Mouse (Mus musculus) ovary, adult 2 months (tissue): ENCODE measurements around the gene Usp17le. TPM values are rescaled to one million over a fixed set of nuclear protein-coding genes. Genes with fewer than 3 reads are reported as not detected.

Experiments used
- polyA plus RNA-seq: library from polyadenylated mRNA; depleted of rRNA; stranded (reverse); fragments of >200 nt; gene quantifications from 2 replicates; pipeline ENCODE4 v1.2.3, GENCODE M21; 2012; rRNA removed

Gene Usp17le
- polyA plus RNA-seq, result not detected in 2 replicates

GRCm38 (mm10) chr7:104777370-104777769 is at the start of gene Usp17le:
TSS of gene Usp17le (minus strand) at chr7:104777470.

Other genes starting within 250 kb of the Usp17le start
- gene Olfr651, start 227.3 kb downstream of the Usp17le start, polyA plus RNA-seq, result not detected in 2 replicates
- gene Olfr652, start 216.6 kb downstream of the Usp17le start, polyA plus RNA-seq, result not detected in 2 replicates
- gene Olfr653, start 200.2 kb downstream of the Usp17le start, polyA plus RNA-seq, result not detected in 2 replicates
- not detected in 2 replicates for gene Olfr654, start 190.4 kb downstream of the Usp17le start, polyA plus RNA-seq
- not detected in 2 replicates for gene Olfr655, start 175.7 kb downstream of the Usp17le start, polyA plus RNA-seq
- gene Olfr656, start 163.5 kb downstream of the Usp17le start, polyA plus RNA-seq, result not detected in 2 replicates
- not detected in 2 replicates for gene Olfr657, start 152.7 kb downstream of the Usp17le start, polyA plus RNA-seq
- gene Olfr658, start 130.2 kb downstream of the Usp17le start, polyA plus RNA-seq, result not detected in 2 replicates
- not detected in 2 replicates for gene Olfr659, start 110.7 kb downstream of the Usp17le start, polyA plus RNA-seq
- gene Olfr661, start 91.0 kb downstream of the Usp17le start, polyA plus RNA-seq, result not detected in 2 replicates
- not detected in 2 replicates for gene Usp17lb, start 65.1 kb upstream of the Usp17le start, polyA plus RNA-seq
- not detected in 2 replicates for gene Usp17la, start 79.5 kb upstream of the Usp17le start, polyA plus RNA-seq
- gene Olfr665, start 100.6 kb upstream of the Usp17le start, polyA plus RNA-seq, result not detected in 2 replicates
- gene Olfr666, start 118.5 kb upstream of the Usp17le start, polyA plus RNA-seq, result not detected in 2 replicates
- not detected in 2 replicates for gene Olfr667, start 144.0 kb upstream of the Usp17le start, polyA plus RNA-seq
- gene Olfr668, start 150.6 kb upstream of the Usp17le start, polyA plus RNA-seq, result not detected in 2 replicates
- gene Olfr669, start 156.8 kb upstream of the Usp17le start, polyA plus RNA-seq, result not detected in 2 replicates
- gene Olfr670, start 185.2 kb upstream of the Usp17le start, polyA plus RNA-seq, result not detected in 2 replicates
- gene Olfr671, start 201.7 kb upstream of the Usp17le start, polyA plus RNA-seq, result not detected in 2 replicates
- gene Olfr672, start 224.6 kb upstream of the Usp17le start, polyA plus RNA-seq, result not detected in 2 replicates